Mouse (Mus musculus) testis, adult 2 months (tissue): ENCODE results near the gene Smlr1.

Experiments
- CTCF ChIP-seq: fragments of 200-500 bp; IDR thresholded peaks from 2 replicates; pipeline ENCODE4 v1.5.1; 2012; ENCODE audit warnings: low read depth, mild to moderate bottlenecking, inconsistent platforms, low read length, moderate library complexity; ENCODE audit not compliant: control insufficient read depth, insufficient read depth, insufficient replicate concordance
- POLR2A ChIP-seq: fragments of 200-500 bp; IDR thresholded peaks from 2 replicates; pipeline ENCODE4 v1.6.1; 2012; ENCODE audit warnings: low read depth, mild to moderate bottlenecking, inconsistent platforms, low read length, moderate library complexity; ENCODE audit not compliant: control insufficient read depth

DNA sequence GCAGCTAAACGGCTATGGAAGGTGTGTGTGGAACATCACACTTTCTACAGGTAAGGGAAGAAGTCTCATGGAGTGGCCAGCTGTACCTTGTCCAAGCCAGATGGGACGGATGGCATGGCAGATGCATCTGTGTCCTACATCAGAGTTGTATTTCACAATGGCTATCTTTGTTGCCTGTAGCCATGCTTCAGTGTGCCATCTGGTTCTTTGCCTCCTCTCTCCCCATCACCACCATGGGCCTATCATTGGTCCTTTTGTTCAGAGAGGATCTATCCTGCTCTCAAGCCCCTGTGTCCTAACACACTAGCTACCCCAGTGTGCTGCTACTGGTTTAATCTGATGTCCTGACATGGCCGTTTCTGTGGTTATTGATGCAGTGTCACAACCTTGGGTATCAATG is 56.4 kb downstream of the Smlr1 start:
- no peak for TF ChIP-seq CTCF
- no peak for TF ChIP-seq POLR2A
